Mouse (Mus musculus) heart, embryonic 12.5 days (tissue): ENCODE measurements around the gene Cacna2d3. TPM values are rescaled to one million over a fixed set of nuclear protein-coding genes. Genes with fewer than 3 reads are reported as not detected.

ENCODE experiments used
- ATAC-seq: fragments of 200-750 bp; cut with Nextera tagmentation; 2 replicates; pipeline ENCODE4 v1.8.0; 2017; ENCODE audit warnings: moderate TSS enrichment, moderate library complexity; ENCODE audit not compliant: insufficient number of reproducible peaks, low FRiP score
- H3K27ac ChIP-seq: fragments of 300-500 bp; sonication (generic); 2 replicates; pipeline ENCODE4 v1.5.1; 2016; ENCODE audit warnings: mild to moderate bottlenecking, moderate library complexity; ENCODE audit not compliant: poor library complexity, severe bottlenecking
- H3K27me3 ChIP-seq: fragments of 300-500 bp; sonication (generic); replicated peaks from 2 replicates; pipeline ENCODE4 v1.6.1; 2016; ENCODE audit warnings: mild to moderate bottlenecking, moderate library complexity
- H3K36me3 ChIP-seq: fragments of 300-500 bp; sonication (generic); 2 replicates; pipeline ENCODE4 v1.6.1; 2016; ENCODE audit warnings: mild to moderate bottlenecking, moderate library complexity
- H3K4me1 ChIP-seq: fragments of 300-500 bp; sonication (generic); replicated peaks from 2 replicates; pipeline ENCODE4 v1.6.1; 2016; ENCODE audit warnings: mild to moderate bottlenecking
- H3K4me2 ChIP-seq: fragments of 300-500 bp; sonication (generic); 2 replicates; pipeline ENCODE4 v1.6.1; 2016; ENCODE audit warnings: mild to moderate bottlenecking, moderate library complexity
- H3K4me3 ChIP-seq: fragments of 300-500 bp; sonication (generic); 2 replicates; pipeline ENCODE4 v1.5.1; 2016; ENCODE audit warnings: mild to moderate bottlenecking
- H3K9ac ChIP-seq: fragments of 300-500 bp; sonication (generic); 2 replicates; pipeline ENCODE4 v1.6.1; 2016; ENCODE audit warnings: mild to moderate bottlenecking, moderate library complexity
- H3K9me3 ChIP-seq: fragments of 300-500 bp; sonication (generic); replicated peaks from 2 replicates; pipeline ENCODE4 v1.6.1; 2016; ENCODE audit warnings: mild to moderate bottlenecking, moderate library complexity
- WGBS: fragments of 180-500 bp; shearing (Covaris S2); methylation state at CpG from one replicate; pipeline ENCODE4 v1.1.7; 2016; 5-methylcytosine and 5-hydroxymethylcytosine counted together
- polyA plus RNA-seq: library from polyadenylated mRNA; unstranded; fragments of >200 nt; fragmentation: Nextera tagmentation; extraction: Ambion mirVana; gene quantifications from 2 replicates; pipeline ENCODE4 v1.2.1, GENCODE M21; 2016

The Cacna2d3 gene
- polyA plus RNA-seq, 1 experiment from 2014 or later: 1.3 TPM

DNA sequence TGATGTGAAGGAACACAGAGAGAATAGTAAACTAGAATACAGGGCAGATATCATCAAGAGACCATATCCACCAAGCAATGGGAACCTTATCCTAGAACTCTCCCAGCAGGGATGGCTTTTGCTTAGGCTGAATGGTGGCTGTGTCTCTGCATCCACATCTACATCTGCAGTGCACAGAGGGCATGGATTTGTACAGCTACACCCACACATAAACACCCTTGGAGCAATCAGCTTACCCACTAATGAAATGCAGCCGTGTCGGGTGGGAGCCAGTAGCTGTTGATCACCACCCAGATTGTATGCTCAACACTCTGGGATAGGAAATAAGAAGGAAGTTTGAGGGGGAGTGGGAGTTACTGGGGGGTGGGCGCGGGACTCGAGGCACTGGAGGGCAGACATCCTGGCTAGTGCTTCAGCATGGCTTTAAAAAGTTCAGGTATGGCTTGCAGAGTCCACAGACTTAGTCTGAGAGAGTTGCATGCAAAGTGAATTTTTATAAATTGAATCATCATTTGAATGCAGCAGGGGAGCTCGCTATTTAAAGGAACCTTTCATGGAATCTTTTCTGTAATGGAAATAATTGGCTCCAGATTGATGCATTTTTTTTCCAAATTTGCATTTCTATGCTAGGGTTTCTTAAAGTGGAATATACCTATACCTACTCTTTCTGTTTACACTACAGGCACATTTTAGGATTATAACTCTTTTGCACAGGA is 693.1 kb downstream of the Cacna2d3 start:
- no peak for ATAC-seq
- no peak overlapping the region for H3K27ac ChIP-seq
- WGBS: 76% methylated on average over 6 of the region's 6 CpGs
- peaks cover 17% of the 10 kb centered on the region for H3K4me1 ChIP-seq
- H3K4me2 ChIP-seq: no peak overlapping the region
- H3K36me3 ChIP-seq: no peaks in the 10 kb centered on the region
- no peak overlapping the region for H3K9ac ChIP-seq
- H3K27me3 ChIP-seq: peaks cover 3% of the 10 kb centered on the region; the same call in 1 of the 2 replicates
- H3K4me3 ChIP-seq: no peak overlapping the region
- no peaks in the 10 kb centered on the region for H3K9me3 ChIP-seq

- H3K4me3 ChIP-seq: no peak overlapping the region
- peaks cover 17% of the 10 kb centered on the region for H3K4me1 ChIP-seq
- no peak overlapping the region for H3K4me2 ChIP-seq
- no peaks in the 10 kb centered on the region for H3K9me3 ChIP-seq
- no peaks in the 10 kb centered on the region for H3K36me3 ChIP-seq
- ATAC-seq: no peak
- peaks cover 3% of the 10 kb centered on the region; the same call in 1 of the 2 replicates for H3K27me3 ChIP-seq
- H3K9ac ChIP-seq: no peak overlapping the region
- no peak overlapping the region for H3K27ac ChIP-seq
- WGBS: 83% methylated on average over 5 of the region's 5 CpGs
Observed at GRCm38 (mm10) chr14:29027276-29027675, 694.4 kb downstream of the Cacna2d3 start.

DNA sequence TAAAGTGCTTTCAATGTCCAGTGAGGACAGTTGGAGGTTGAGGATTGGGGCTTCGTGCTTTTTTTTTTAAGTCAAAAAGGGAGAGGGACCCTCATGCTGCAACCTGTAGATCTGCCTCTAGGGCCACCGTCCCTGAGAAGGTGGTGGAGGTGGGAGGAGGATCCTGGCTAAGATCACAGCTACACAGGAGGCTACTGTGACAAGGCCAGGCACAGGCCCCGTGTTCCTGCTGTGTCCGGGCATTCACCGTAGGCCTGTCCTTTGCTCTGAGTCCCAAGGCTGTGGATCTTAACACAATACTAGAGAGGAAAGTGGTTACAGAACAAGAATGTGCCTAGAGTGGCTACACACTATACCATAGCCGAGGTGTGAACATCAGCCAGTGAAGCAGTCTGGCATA is 696.3 kb downstream of the Cacna2d3 start:
- no peak for ATAC-seq
- no peak overlapping the region for H3K4me2 ChIP-seq
- WGBS: 59% methylated on average over 6 of the region's 6 CpGs

GRCm38 (mm10) chr14:29023246-29023645 is 698.4 kb downstream of the Cacna2d3 start:
- no peak overlapping the region for H3K27ac ChIP-seq
- no peak overlapping the region for H3K4me2 ChIP-seq
- no peak overlapping the region for H3K9ac ChIP-seq
- H3K36me3 ChIP-seq: no peaks in the 10 kb centered on the region
- WGBS: 89% methylated on average over 4 of the region's 4 CpGs
- no peak for ATAC-seq
- no peaks in the 10 kb centered on the region for H3K27me3 ChIP-seq
- H3K4me1 ChIP-seq: peaks cover 8% of the 10 kb centered on the region
- H3K4me3 ChIP-seq: no peak overlapping the region
- H3K9me3 ChIP-seq: no peaks in the 10 kb centered on the region

More for the DNA sequence above, 696.3 kb downstream of the Cacna2d3 start:
- Histone ChIP-seq H3K9ac (no peak overlapping the region), H3K4me1 (peaks cover 9% of the 10 kb centered on the region), H3K27ac (no peak overlapping the region), H3K9me3 (no peaks in the 10 kb centered on the region), H3K27me3 (peaks cover 3% of the 10 kb centered on the region; the same call in 1 of the 2 replicates), H3K36me3 (no peaks in the 10 kb centered on the region), H3K4me3 (no peak overlapping the region)

DNA sequence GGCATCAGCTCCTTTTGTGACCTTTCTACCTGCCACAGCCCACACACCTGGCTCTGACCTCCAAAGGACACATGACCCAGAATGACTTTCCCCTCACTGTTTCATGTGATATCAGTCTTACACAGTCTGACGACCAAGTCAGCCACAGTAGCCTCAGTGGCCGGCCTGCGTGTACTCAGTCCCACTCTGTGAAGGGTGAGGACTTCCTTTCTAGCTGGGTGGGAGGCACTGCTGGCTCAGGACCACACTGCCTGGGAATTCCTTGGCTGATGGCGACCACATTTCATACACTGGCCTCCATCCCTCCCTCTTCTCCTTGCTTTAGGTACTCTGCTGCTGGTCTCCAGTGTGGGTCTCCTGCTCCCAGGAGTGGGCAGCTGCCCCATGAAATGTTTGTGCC is 700.4 kb downstream of the Cacna2d3 start:
- 76% methylated on average over 4 of the region's 4 CpGs for WGBS
- H3K9me3 ChIP-seq: no peaks in the 10 kb centered on the region

DNA sequence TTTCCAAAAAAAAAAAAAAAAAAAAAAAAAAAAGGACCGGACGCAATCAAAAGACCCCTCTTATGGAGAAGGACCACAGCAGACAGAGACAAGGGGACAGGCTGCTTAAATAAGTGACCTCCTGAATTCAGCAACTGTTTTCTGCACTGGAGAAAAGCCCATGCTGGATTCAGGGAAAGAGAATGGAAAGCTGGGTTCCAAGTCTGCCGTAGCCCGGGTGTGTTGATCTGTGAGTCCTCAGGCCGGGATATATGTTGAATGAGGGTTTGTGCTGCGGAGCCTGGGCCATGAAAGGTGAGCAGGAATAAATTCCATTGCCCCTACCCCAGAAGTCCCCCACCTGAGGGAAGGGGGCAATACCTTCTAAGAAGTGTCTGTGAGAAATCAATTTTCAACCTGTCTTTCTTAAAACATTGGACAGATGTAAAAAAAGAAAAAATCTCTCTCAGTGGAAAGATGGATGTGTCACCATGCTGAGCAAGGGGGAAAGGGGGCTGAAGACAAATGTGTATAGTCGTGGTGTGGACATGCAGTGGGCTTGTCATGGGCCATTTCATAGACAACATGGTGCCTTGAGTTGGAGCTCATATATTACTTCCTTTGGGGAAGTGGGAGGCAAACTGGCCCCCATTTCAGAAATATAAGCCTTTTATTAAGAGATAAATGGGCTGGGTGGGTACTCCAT is 703.2 kb downstream of the Cacna2d3 start:
- 29% methylated on average over 7 of the region's 7 CpGs for WGBS
- H3K9ac ChIP-seq: no peak overlapping the region
- peak overlapping the region; percentile 37 for H3K4me2 ChIP-seq
- peak overlapping the region; percentile 43; the same call in 1 of the 2 replicates for H3K27ac ChIP-seq
- 0 out of 2 replicates have a peak, but pooled peaks cover 5% of the 10 kb centered on the region for H3K27me3 ChIP-seq
- H3K4me3 ChIP-seq: no peak overlapping the region; the same call in 1 of the 2 replicates
- peaks cover 17% of the 10 kb centered on the region for H3K4me1 ChIP-seq
- no peak for ATAC-seq
- H3K36me3 ChIP-seq: no peaks in the 10 kb centered on the region
- H3K9me3 ChIP-seq: no peaks in the 10 kb centered on the region

More for the DNA sequence above, 700.4 kb downstream of the Cacna2d3 start:
- peaks cover 21% of the 10 kb centered on the region for H3K4me1 ChIP-seq
- H3K9ac ChIP-seq: no peak overlapping the region
- no peak overlapping the region for H3K4me2 ChIP-seq
- no peak overlapping the region for H3K4me3 ChIP-seq
- H3K36me3 ChIP-seq: no peaks in the 10 kb centered on the region
- no peak for ATAC-seq
- no peaks in the 10 kb centered on the region for H3K27me3 ChIP-seq
- no peak overlapping the region for H3K27ac ChIP-seq

- Histone ChIP-seq H3K27me3 (0 out of 2 replicates have a peak, but pooled peaks cover 5% of the 10 kb centered on the region), H3K36me3 (no peaks in the 10 kb centered on the region), H3K4me2 (peak within 1 kb of the TSS; percentile 37), H3K27ac (peak within 1 kb of the TSS; percentile 63), H3K9ac (no peak within 1 kb of the TSS), H3K9me3 (no peaks in the 10 kb centered on the region), H3K4me1 (peaks cover 17% of the 10 kb centered on the region), H3K4me3 (no peak within 1 kb of the TSS; the same call in 1 of the 2 replicates)
- WGBS: 1% methylated on average over 5 of the region's 5 CpGs
- peak; percentile 64 for ATAC-seq
Observed at GRCm38 (mm10) chr14:29017883-29018282, 703.8 kb downstream of the Cacna2d3 start, which contains the start of gene Lrtm1. Gene Lrtm1, plus strand, starts transcription at chr14:29018208.

DNA sequence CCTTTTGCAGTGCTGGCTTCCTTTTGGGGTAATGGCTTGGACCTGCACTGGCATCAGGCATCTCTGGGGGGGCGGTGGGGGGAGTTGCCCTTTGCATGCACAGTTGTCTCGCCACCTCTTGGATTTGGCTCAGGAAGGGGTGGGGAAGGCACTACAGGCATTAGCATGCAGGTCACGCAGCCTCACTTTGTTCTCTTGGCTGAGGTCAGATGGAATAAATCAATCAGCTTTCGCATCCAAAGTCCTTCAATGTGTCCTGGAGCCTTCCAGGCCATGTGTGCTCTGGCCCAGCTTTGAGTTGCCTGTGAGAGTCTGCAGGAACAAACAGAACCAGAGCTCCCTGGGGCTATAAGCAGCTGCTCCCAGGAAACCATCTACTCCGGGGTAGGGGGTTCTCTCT is 705.8 kb downstream of the Cacna2d3 start:
- no peak for ATAC-seq
- Histone ChIP-seq H3K4me1 (peaks cover 17% of the 10 kb centered on the region), H3K27me3 (0 out of 2 replicates have a peak, but pooled peaks cover 5% of the 10 kb centered on the region), H3K4me3 (no peak overlapping the region), H3K27ac (no peak overlapping the region), H3K4me2 (no peak overlapping the region), H3K9ac (no peak overlapping the region), H3K36me3 (no peaks in the 10 kb centered on the region), H3K9me3 (0 out of 2 replicates have a peak, but pooled peaks cover 3% of the 10 kb centered on the region)
- 68% methylated on average over 5 of the region's 5 CpGs for WGBS

GRCm38 (mm10) chr14:29014680-29015079 is 707.0 kb downstream of the Cacna2d3 start:
- 0 out of 2 replicates have a peak, but pooled peaks cover 3% of the 10 kb centered on the region for H3K9me3 ChIP-seq
- H3K27ac ChIP-seq: no peak overlapping the region
- no peak for ATAC-seq
- peaks cover 24% of the 10 kb centered on the region for H3K4me1 ChIP-seq
- no peak overlapping the region for H3K9ac ChIP-seq
- no peak overlapping the region for H3K4me3 ChIP-seq
- H3K4me2 ChIP-seq: no peak overlapping the region
- no peaks in the 10 kb centered on the region for H3K36me3 ChIP-seq
- WGBS: 73% methylated on average over 2 of the region's 2 CpGs
- H3K27me3 ChIP-seq: 0 out of 2 replicates have a peak, but pooled peaks cover 5% of the 10 kb centered on the region

DNA sequence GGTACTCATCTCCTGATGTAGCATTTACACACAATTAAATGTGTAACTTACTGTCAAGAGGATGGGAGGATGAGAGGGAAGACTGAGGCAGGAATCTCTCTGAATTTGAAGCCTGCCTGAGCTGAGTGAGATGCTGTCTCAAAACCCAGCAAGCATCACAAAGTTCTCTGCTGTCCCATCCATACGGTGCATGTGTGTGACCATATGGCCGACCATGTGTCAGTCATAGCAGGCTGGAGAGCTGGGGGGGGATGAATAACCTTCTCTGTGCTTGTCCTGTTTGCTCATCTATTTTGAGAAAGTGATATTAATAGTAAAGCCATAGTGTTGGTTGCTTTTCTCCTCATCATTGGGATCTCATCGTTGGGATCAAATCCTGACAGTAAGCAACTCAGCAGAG is 708.5 kb downstream of the Cacna2d3 start:
- ATAC-seq: no peak

GRCm38 (mm10) chr14:29009644-29010043 is 712.0 kb downstream of the Cacna2d3 start:
- ATAC-seq: no peak
- Histone ChIP-seq H3K4me1 (peaks cover 7% of the 10 kb centered on the region), H3K4me2 (no peak overlapping the region), H3K4me3 (no peak overlapping the region), H3K27me3 (0 out of 2 replicates have a peak, but pooled peaks cover 5% of the 10 kb centered on the region), H3K9ac (no peak overlapping the region), H3K36me3 (no peaks in the 10 kb centered on the region), H3K27ac (no peak overlapping the region), H3K9me3 (0 out of 2 replicates have a peak, but pooled peaks cover 3% of the 10 kb centered on the region)
- 81% methylated on average over 4 of the region's 4 CpGs for WGBS

More for the DNA sequence above, 708.5 kb downstream of the Cacna2d3 start:
- Histone ChIP-seq H3K9ac (no peak overlapping the region), H3K27ac (no peak overlapping the region), H3K4me2 (no peak overlapping the region), H3K27me3 (0 out of 2 replicates have a peak, but pooled peaks cover 5% of the 10 kb centered on the region), H3K36me3 (no peaks in the 10 kb centered on the region), H3K9me3 (0 out of 2 replicates have a peak, but pooled peaks cover 3% of the 10 kb centered on the region), H3K4me1 (peaks cover 19% of the 10 kb centered on the region), H3K4me3 (no peak overlapping the region)
- 87% methylated on average over 3 of the region's 3 CpGs for WGBS
